Mouse (Mus musculus) embryonic facial prominence, embryonic 13.5 days (tissue): ENCODE results near the gene Creb3l2. TPM values are rescaled to one million over a fixed set of nuclear protein-coding genes. Genes with fewer than 3 reads are reported as not detected.

Experiments
- ATAC-seq: fragments of 200-750 bp; cut with Nextera tagmentation; 2 replicates; pipeline ENCODE4 v1.8.0; 2017; ENCODE audit warnings: low read depth; ENCODE audit not compliant: insufficient number of reproducible peaks, insufficient read depth, low FRiP score, low TSS enrichment
- H3K27ac ChIP-seq: fragments of 300-500 bp; sonication (generic); 2 replicates; pipeline ENCODE4 v1.5.1; 2015; ENCODE audit warnings: moderate library complexity, mild to moderate bottlenecking, inconsistent platforms
- H3K27me3 ChIP-seq: fragments of 300-500 bp; sonication (generic); 2 replicates; pipeline ENCODE4 v1.6.1; 2015; ENCODE audit warnings: mild to moderate bottlenecking, inconsistent platforms
- H3K36me3 ChIP-seq: fragments of 300-500 bp; sonication (generic); 2 replicates; pipeline ENCODE4 v1.6.1; 2015; ENCODE audit warnings: mild to moderate bottlenecking, inconsistent platforms
- H3K4me1 ChIP-seq: fragments of 300-500 bp; sonication (generic); 2 replicates; pipeline ENCODE4 v1.6.1; 2015; ENCODE audit warnings: inconsistent platforms
- H3K4me2 ChIP-seq: fragments of 300-500 bp; sonication (generic); 2 replicates; pipeline ENCODE4 v1.6.1; 2015; ENCODE audit warnings: moderate library complexity, mild to moderate bottlenecking, inconsistent platforms
- H3K4me3 ChIP-seq: fragments of 300-500 bp; sonication (generic); 2 replicates; pipeline ENCODE4 v1.5.1; 2015; ENCODE audit warnings: mild to moderate bottlenecking, inconsistent platforms
- H3K9ac ChIP-seq: fragments of 300-500 bp; sonication (generic); 2 replicates; pipeline ENCODE4 v1.6.1; 2015; ENCODE audit warnings: mild to moderate bottlenecking, inconsistent platforms
- H3K9me3 ChIP-seq: fragments of 300-500 bp; sonication (generic); 2 replicates; pipeline ENCODE4 v1.6.1; 2016; ENCODE audit warnings: inconsistent platforms
- WGBS: fragments of 180-500 bp; shearing (Covaris S2); methylation state at CpG from one replicate; pipeline ENCODE4 v1.1.7; 2015; ENCODE audit warnings: mixed read lengths; 5-methylcytosine and 5-hydroxymethylcytosine counted together
- polyA plus RNA-seq: library from polyadenylated mRNA; unstranded; fragments of >200 nt; fragmentation: Nextera tagmentation; extraction: Ambion mirVana; gene quantifications from 2 replicates; pipeline ENCODE4 v1.2.1, GENCODE M21; 2015

Creb3l2 gene
- polyA plus RNA-seq, 1 experiment from 2014 or later, result 26.9 TPM

DNA sequence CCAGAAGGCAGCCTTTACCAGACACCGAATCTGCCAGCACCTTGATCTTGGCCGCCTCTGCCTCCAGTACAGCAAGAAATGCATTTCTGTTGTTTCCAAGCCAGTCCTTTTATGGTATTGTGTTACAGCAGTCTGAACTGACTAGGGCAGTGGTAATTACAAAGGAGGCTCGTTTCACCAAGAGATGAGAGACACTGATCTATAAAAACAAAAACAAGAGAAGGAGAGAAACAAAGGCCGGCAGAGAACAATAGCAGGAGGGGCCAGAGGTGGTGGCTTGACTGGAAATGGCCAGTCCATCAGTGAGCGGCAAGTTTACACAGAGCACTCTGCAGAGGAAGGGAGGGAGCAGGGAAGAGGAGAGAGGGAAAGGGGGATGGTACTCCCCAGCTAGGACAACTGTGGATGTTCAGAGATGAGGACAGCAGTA is 105.1 kb downstream of the Creb3l2 start:
- peaks cover 23% of the 10 kb centered on the region for H3K4me1 ChIP-seq
- peak overlapping the region; percentile 74 for H3K27ac ChIP-seq
- 10% methylated on average over 5 of the region's 5 CpGs for WGBS
- no peak for ATAC-seq
- H3K9me3 ChIP-seq, result no peaks in the 10 kb centered on the region
- peak overlapping the region; percentile 7; the same call in 1 of the 2 replicates for H3K4me2 ChIP-seq
- peaks cover 72% of the 10 kb centered on the region for H3K36me3 ChIP-seq
- H3K27me3 ChIP-seq, result no peaks in the 10 kb centered on the region
- no peak overlapping the region for H3K9ac ChIP-seq
- no peak overlapping the region for H3K4me3 ChIP-seq

- 63% methylated on average over 7 of the region's 7 CpGs for WGBS
- H3K9ac ChIP-seq, result no peak overlapping the region
- no peaks in the 10 kb centered on the region for H3K27me3 ChIP-seq
- H3K27ac ChIP-seq, result peak overlapping the region; percentile 74
- no peak overlapping the region for H3K4me3 ChIP-seq
- peaks cover 24% of the 10 kb centered on the region for H3K4me1 ChIP-seq
- H3K36me3 ChIP-seq, result peaks cover 77% of the 10 kb centered on the region
- no peak for ATAC-seq
- H3K9me3 ChIP-seq, result no peaks in the 10 kb centered on the region
- H3K4me2 ChIP-seq, result no peak overlapping the region
Measured at GRCm38 (mm10) chr6:37336381-37336780, 105.6 kb downstream of the Creb3l2 start.

GRCm38 (mm10) chr6:37332846-37333245 is 109.1 kb downstream of the Creb3l2 start:
- Histone ChIP-seq H3K9ac (no peak overlapping the region), H3K4me3 (no peak overlapping the region), H3K4me2 (no peak overlapping the region), H3K36me3 (peaks cover 70% of the 10 kb centered on the region), H3K27ac (no peak overlapping the region), H3K4me1 (peaks cover 33% of the 10 kb centered on the region), H3K27me3 (no peaks in the 10 kb centered on the region), H3K9me3 (no peaks in the 10 kb centered on the region)
- 75% methylated on average over 10 of the region's 10 CpGs for WGBS
- ATAC-seq, result no peak

DNA sequence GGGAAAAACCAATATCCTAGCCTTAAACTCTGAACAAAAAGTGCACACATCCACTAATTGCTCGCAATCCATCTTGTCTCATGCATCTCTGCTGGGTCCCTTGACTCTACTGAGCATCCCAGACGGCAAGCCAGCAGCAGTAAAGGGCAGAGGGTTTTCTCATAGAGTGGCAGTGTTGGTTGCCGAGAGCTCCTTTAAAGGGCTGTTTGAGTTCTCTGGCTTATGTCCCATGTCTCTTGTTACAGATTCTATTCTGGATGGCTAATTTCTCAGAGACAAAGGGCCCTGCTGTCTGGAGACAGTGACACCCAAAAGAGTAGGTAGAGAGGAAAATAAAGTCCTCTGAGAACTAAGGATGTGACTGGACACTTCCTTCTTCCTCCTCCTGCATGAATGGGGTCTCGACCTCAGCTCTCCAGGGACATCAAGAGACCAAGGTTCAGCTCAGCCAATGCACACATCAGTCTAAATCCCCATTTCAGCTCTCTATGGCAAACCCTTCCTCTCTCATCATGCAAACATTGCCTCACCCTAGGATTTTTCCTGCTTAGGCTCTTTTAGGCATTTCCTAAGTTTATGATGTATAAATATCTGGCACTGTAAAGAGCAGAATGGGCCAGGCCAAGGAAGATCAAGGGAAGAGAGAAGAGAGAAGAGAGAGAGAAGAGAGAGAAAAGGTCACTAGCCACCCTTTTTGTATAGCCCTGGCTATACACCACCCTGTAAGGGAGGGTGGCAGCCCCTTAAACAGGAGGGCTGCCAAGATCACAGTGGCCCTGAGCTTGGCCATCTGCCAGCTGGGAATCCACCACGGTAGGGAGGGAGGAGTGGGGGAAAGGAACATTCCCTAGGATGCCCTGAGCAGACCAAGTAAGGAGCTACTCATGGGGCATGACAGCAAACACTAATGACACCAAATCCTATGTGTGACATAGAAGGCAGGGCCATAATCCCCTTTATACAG is 111.8 kb downstream of the Creb3l2 start:
- Histone ChIP-seq H3K27me3 (no peaks in the 10 kb centered on the region), H3K36me3 (peaks cover 54% of the 10 kb centered on the region), H3K4me1 (peaks cover 33% of the 10 kb centered on the region), H3K9ac (no peak overlapping the region), H3K27ac (no peak overlapping the region; the same call in 1 of the 2 replicates), H3K9me3 (no peaks in the 10 kb centered on the region), H3K4me3 (no peak overlapping the region), H3K4me2 (no peak overlapping the region)
- 49% methylated on average over 5 of the region's 5 CpGs for WGBS
- no peak for ATAC-seq

- no peak for ATAC-seq
- H3K4me1 ChIP-seq, result peaks cover 40% of the 10 kb centered on the region
- no peak overlapping the region for H3K4me2 ChIP-seq
- H3K4me3 ChIP-seq, result no peak overlapping the region
- H3K9ac ChIP-seq, result no peak overlapping the region
- no peak overlapping the region for H3K27ac ChIP-seq
- no peaks in the 10 kb centered on the region for H3K9me3 ChIP-seq
- H3K36me3 ChIP-seq, result peaks cover 46% of the 10 kb centered on the region
- no peaks in the 10 kb centered on the region for H3K27me3 ChIP-seq
- WGBS, result 85% methylated on average over 3 of the region's 3 CpGs
Measured at GRCm38 (mm10) chr6:37329376-37329775, 112.6 kb downstream of the Creb3l2 start.

- H3K36me3 ChIP-seq, result peaks cover 39% of the 10 kb centered on the region
- 0 out of 2 replicates have a peak overlapping the region, but pooled peaks have one; percentile 78 for H3K27ac ChIP-seq
- H3K4me2 ChIP-seq, result no peak overlapping the region
- no peaks in the 10 kb centered on the region for H3K27me3 ChIP-seq
- no peak overlapping the region for H3K9ac ChIP-seq
- WGBS, result 49% methylated on average over 7 of the region's 7 CpGs
- ATAC-seq, result no peak
- H3K9me3 ChIP-seq, result no peaks in the 10 kb centered on the region
- H3K4me3 ChIP-seq, result no peak overlapping the region
- H3K4me1 ChIP-seq, result peaks cover 40% of the 10 kb centered on the region
Measured at GRCm38 (mm10) chr6:37328671-37329070, 113.3 kb downstream of the Creb3l2 start.

DNA sequence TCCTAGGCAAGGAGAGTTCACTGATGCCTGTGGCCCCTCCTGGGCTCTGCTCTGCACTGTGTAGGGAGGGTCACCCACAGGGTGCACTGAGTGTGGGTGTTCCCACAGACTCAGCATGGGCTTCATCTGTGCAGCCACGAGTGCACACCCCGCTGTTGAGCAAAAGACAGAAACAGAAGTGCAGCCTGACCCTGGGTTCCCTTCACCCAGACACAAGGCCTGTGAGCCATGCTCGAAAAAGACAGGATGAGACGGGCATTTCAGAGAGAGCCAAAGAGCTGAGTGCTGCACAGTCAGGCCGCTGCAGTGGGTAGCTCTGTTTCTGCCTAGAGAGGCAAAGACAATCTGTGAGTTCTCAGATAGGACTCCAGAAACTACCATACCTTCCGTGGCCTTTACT is 114.4 kb downstream of the Creb3l2 start:
- Histone ChIP-seq H3K4me2 (no peak overlapping the region), H3K36me3 (peaks cover 29% of the 10 kb centered on the region), H3K9ac (0 out of 2 replicates have a peak overlapping the region, but pooled peaks have one; percentile 44), H3K27ac (peak overlapping the region; percentile 78), H3K9me3 (no peaks in the 10 kb centered on the region), H3K27me3 (no peaks in the 10 kb centered on the region), H3K4me1 (peaks cover 40% of the 10 kb centered on the region), H3K4me3 (no peak overlapping the region)
- 61% methylated on average over 6 of the region's 6 CpGs for WGBS
- ATAC-seq, result no peak

DNA sequence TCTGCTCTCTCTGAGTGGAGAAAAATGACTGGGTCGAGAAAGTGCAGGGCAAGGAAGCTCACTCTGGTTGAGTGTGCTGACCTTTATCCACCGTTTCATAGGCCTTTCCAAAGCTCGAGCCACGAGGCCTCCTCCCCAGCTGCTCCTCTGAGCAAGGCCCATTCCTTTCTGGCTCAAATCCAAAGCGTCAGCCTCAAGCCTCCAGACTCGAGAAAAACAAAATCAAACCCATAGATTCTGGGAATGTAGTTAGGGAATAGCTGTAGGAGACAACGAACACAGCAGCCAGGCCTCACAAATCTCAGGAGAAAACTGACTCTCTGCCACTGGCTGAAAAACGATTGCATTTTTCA is 115.4 kb downstream of the Creb3l2 start:
- WGBS, result 26% methylated on average over 8 of the region's 8 CpGs
- Histone ChIP-seq H3K36me3 (peaks cover 19% of the 10 kb centered on the region), H3K4me3 (no peak overlapping the region), H3K27ac (peak overlapping the region; percentile 73), H3K9ac (no peak overlapping the region), H3K27me3 (no peaks in the 10 kb centered on the region), H3K4me1 (peaks cover 40% of the 10 kb centered on the region), H3K4me2 (no peak overlapping the region), H3K9me3 (no peaks in the 10 kb centered on the region)
- ATAC-seq, result no peak

- H3K4me3 ChIP-seq, result no peak overlapping the region
- WGBS, result 90% methylated on average over 9 of the region's 9 CpGs
- no peaks in the 10 kb centered on the region for H3K9me3 ChIP-seq
- peak overlapping the region; percentile 73 for H3K27ac ChIP-seq
- no peak for ATAC-seq
- H3K27me3 ChIP-seq, result no peaks in the 10 kb centered on the region
- peaks cover 35% of the 10 kb centered on the region for H3K4me1 ChIP-seq
- H3K9ac ChIP-seq, result no peak overlapping the region
- peaks cover 14% of the 10 kb centered on the region for H3K36me3 ChIP-seq
- H3K4me2 ChIP-seq, result no peak overlapping the region
Measured at GRCm38 (mm10) chr6:37325906-37326602, 115.9 kb downstream of the Creb3l2 start.

DNA sequence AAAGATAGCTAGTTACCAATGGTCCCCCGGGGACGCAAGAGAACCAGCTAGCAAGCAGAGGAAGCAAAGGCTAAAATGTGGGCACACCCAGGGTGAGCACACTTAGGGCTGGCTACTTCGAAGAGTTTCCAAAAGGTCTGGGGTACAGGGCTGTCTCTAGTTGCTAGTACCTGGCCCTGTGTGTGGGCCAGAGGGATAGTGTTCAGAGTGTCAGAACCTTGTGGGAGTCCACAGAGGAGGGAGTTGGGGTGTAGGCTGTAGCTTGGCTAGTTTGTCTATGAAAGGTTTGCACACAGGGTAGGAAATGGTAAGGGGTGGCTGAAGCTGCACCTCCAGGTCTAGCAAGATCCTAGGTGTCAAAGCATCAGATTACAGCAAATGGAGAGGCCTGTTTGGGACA is 116.9 kb downstream of the Creb3l2 start:
- peaks cover 28% of the 10 kb centered on the region for H3K4me1 ChIP-seq
- H3K4me2 ChIP-seq, result no peak overlapping the region
- 74% methylated on average over 3 of the region's 3 CpGs for WGBS
- no peak overlapping the region for H3K4me3 ChIP-seq
- H3K9me3 ChIP-seq, result no peaks in the 10 kb centered on the region
- peaks cover 8% of the 10 kb centered on the region; the same call in 1 of the 2 replicates for H3K36me3 ChIP-seq
- no peak for ATAC-seq
- H3K9ac ChIP-seq, result no peak overlapping the region
- no peaks in the 10 kb centered on the region for H3K27me3 ChIP-seq
- no peak overlapping the region for H3K27ac ChIP-seq

DNA sequence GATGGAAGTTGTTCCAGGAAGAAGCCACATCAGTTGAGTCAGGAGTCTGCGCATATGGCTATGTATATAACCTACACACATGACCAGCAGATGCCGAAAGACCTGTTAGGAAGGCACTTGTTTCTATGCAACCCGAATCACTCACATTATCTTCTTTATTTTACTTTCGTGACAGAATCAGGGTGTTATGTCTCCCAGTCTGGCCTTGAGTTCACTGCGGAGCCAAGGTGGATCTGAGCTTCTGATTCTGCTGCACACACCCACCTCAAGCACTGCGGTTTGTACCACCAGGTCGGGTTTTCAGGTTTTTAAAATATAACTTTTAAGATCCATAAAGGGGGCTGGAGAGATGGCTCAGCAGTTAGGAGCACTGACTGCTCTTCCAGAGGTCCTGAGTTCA is 119.3 kb downstream of the Creb3l2 start:
- no peak for ATAC-seq
- H3K4me2 ChIP-seq, result no peak overlapping the region
- H3K36me3 ChIP-seq, result no peaks in the 10 kb centered on the region
- H3K9ac ChIP-seq, result no peak overlapping the region
- H3K27ac ChIP-seq, result no peak overlapping the region
- no peak overlapping the region for H3K4me3 ChIP-seq
- H3K27me3 ChIP-seq, result no peaks in the 10 kb centered on the region
- no peaks in the 10 kb centered on the region for H3K9me3 ChIP-seq
- H3K4me1 ChIP-seq, result peaks cover 23% of the 10 kb centered on the region
- WGBS, result 90% methylated on average over 7 of the region's 7 CpGs
